Mouse (Mus musculus): ENCODE data around the gene Wdr81. TPM values are rescaled to one million over a fixed set of nuclear protein-coding genes. Genes with fewer than 3 reads are reported as not detected.

Gene Wdr81
- polyA plus RNA-seq, 1 experiment: 12.8 TPM

DNA sequence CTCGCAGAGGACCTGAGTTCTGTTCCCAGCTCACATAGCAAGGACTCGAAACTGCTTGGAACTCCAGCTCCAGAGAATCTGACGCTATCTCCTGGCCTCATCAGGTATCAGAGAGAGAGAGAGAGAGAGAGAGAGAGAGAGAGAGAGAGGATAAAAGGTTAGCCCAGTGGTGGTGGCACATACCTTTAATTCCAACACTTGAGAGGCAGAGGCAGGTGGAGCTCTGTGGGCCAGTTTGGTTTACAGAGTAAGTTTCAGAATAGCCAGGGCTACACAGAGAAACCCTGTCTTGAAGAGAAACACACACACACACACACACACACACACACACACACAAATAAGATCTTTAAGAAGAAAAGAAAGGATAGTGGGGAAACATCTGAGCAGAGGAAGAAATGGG is 31.4 kb downstream of the Wdr81 start:
- H3K27ac ChIP-seq (ENCODE audit: insufficient read depth, low read length): no peak overlapping the region
- no peaks in the 10 kb centered on the region for H3K4me1 ChIP-seq (ENCODE audit: control insufficient read depth, insufficient read depth, low read length)
- TF ChIP-seq POLR2A (IDR thresholded peaks at IDR 0.05; ENCODE audit: extremely low read depth, insufficient read depth, low read length): no peak
- no peak for TF ChIP-seq CTCF (IDR thresholded peaks at IDR 0.05; ENCODE audit: extremely low read depth, insufficient read depth, low read length)
- H3K4me3 ChIP-seq (ENCODE audit: insufficient read depth, low read length): no peak overlapping the region

DNA sequence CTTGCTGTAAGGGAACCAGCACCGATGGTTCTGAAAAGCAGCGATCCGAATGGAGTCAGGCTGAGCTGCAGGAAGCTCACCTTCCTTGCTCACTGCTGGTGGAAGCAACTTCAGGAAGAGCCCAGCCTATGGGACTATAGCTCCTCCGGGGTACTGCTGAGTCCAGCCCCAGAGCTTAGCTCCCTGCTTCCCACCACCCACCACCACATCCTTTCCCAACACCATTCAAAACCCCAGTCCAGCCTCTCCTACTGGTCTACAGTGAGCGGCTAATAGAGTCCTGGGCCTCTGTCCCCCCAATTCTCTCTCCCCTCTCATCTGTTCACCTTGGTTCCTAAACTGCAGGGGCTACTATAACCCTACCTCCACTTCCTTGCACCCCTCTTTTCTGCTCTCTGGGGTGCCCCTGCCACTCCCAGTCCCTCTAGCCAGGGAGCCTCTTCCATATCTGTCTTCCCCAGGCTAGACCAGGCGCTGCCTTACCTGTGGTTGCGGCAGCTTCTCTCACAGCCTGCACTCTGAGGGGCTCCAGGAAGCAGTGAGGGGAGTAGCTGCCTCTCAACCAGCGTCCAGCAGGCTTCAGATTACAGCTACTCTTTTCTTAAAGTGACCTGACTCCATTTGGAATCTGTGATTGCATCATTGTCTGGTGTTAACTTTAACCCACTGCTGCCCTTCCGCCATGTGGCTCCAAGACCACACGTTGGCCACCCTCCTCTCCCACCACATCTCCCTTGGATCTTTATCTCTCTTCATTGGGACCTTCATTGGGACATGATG is 32.3 kb downstream of the Wdr81 start, which contains the start of gene Serpinf1:
TSS of gene Serpinf1 (minus strand) at position 689 of the 780 bp plus-strand sequence.
- Histone ChIP-seq H3K4me1 (ENCODE audit: control insufficient read depth, insufficient read depth, low read length) (no peaks in the 10 kb centered on the region), H3K27ac (ENCODE audit: insufficient read depth, low read length) (no peak within 1 kb of the TSS), H3K4me3 (ENCODE audit: insufficient read depth, low read length) (no peak within 1 kb of the TSS)
- TF ChIP-seq CTCF (IDR thresholded peaks at IDR 0.05; ENCODE audit: extremely low read depth, insufficient read depth, low read length) (no peak), POLR2A (IDR thresholded peaks at IDR 0.05; ENCODE audit: extremely low read depth, insufficient read depth, low read length) (no peak)

DNA sequence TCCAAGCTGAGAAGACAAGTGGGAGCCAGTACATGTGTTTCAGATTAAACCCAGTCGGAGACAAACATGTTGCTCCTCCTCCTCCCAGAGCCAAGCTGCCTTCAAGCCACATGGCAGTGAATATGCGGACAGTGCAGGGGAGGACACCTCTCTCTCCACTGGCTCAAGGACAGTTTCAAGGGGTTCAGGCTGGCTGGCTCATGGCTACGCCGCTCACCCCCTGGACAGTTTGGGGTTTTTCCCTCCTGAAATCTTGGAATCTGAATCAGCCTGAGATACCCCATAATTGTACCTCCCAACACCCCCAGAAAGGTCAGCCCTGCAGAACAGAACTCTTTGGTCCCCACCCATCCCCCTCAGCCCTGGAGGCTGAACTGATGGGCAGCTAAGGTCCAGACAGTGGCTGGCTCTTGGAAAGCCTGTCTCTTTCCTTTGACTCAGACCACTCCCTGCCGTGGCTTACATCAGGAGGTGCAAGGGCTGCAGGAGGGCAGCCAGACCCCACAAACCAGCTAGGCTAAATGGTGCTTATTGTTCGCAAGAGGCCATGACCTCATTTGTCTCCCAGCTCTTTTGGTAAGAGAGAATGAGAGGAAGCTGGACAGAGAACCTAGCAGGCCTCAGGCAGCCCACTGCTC is 33.0 kb downstream of the Wdr81 start:
- TF ChIP-seq POLR2A (IDR thresholded peaks at IDR 0.05; ENCODE audit: extremely low read depth, insufficient read depth, low read length) (no peak), CTCF (IDR thresholded peaks at IDR 0.05; ENCODE audit: extremely low read depth, insufficient read depth, low read length) (no peak)

GRCm38 (mm10) chr11:75420810-75421374 is 33.6 kb downstream of the Wdr81 start:
- no peak for TF ChIP-seq POLR2A (IDR thresholded peaks at IDR 0.05; ENCODE audit: extremely low read depth, insufficient read depth, low read length)
- TF ChIP-seq CTCF (IDR thresholded peaks at IDR 0.05; ENCODE audit: extremely low read depth, insufficient read depth, low read length): no peak
- Histone ChIP-seq H3K4me1 (ENCODE audit: control insufficient read depth, insufficient read depth, low read length) (no peaks in the 10 kb centered on the region), H3K4me3 (ENCODE audit: insufficient read depth, low read length) (no peak overlapping the region), H3K27ac (ENCODE audit: insufficient read depth, low read length) (no peak overlapping the region)

More for the DNA sequence above, 33.0 kb downstream of the Wdr81 start:
- H3K4me3 ChIP-seq (ENCODE audit: insufficient read depth, low read length): no peak overlapping the region
- no peak overlapping the region for H3K27ac ChIP-seq (ENCODE audit: insufficient read depth, low read length)
- no peaks in the 10 kb centered on the region for H3K4me1 ChIP-seq (ENCODE audit: control insufficient read depth, insufficient read depth, low read length)

DNA sequence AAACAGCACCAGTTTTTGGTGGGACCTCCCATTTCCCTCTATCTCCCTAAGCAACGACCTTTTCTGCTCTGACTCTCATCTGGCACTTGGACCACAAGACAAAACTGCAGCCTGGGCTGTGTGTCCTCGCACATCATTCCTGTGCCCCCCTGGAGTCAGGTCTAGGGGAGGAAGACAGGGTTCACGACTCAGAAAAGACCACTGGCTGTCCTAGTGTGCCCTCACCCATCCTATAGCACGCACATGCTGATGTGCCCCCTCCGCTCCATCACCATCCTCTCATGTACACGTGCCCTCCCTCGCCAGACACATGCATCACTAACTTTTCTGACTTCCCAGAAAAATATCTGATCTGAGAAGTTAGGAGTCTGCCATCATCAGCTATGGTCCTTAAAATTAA is 34.5 kb downstream of the Wdr81 start:
- H3K4me3 ChIP-seq (ENCODE audit: insufficient read depth, low read length): no peak overlapping the region
- H3K27ac ChIP-seq (ENCODE audit: insufficient read depth, low read length): no peak overlapping the region
- no peak for TF ChIP-seq CTCF (IDR thresholded peaks at IDR 0.05; ENCODE audit: extremely low read depth, insufficient read depth, low read length)
- no peak for TF ChIP-seq POLR2A (IDR thresholded peaks at IDR 0.05; ENCODE audit: extremely low read depth, insufficient read depth, low read length)
- no peaks in the 10 kb centered on the region for H3K4me1 ChIP-seq (ENCODE audit: control insufficient read depth, insufficient read depth, low read length)

DNA sequence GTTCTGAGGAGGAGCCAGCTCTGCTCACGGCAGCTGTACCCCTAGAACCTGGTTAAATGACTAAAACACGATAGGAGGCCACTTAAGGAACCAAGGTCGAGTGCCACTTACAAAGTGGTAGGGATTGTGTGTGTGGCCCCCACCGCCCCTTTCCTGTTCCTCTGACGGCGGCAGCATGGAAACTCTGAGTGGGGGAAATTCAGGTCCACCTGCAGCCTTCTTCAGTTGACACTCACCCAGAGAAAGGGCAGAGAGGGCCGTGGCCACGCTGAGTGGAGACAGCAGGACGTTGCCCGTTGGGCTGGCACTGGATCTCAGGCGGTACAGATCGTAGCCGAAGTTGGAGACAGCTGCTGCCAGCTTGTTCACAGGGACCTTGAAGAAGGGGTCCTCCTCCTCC is 38.5 kb downstream of the Wdr81 start:
- TF ChIP-seq CTCF (IDR thresholded peaks at IDR 0.05; ENCODE audit: extremely low read depth, insufficient read depth, low read length): no peak
- H3K4me1 ChIP-seq (ENCODE audit: control insufficient read depth, insufficient read depth, low read length): no peaks in the 10 kb centered on the region
- H3K27ac ChIP-seq (ENCODE audit: insufficient read depth, low read length): no peak overlapping the region
- H3K4me3 ChIP-seq (ENCODE audit: insufficient read depth, low read length): no peak overlapping the region

DNA sequence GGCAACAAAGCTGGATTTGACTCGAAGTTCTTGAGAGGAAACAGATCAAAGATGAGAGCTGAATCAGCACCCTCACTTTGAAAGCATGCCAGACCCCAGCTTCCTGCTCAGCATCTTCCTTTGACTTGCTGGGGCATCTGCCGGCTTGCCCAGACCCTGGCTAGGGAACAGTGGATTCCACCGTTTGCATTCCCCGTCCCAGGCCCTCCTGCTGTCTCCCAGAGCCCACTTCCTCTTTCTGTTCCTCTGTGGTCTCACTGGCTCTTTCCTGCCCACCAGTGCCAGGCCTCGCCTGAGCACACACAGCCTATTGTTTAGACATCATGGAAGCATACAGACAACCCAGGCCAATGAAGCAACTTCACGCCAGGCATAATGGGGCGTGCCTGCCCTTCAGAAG is 39.4 kb downstream of the Wdr81 start:
- TF ChIP-seq CTCF (IDR thresholded peaks at IDR 0.05; ENCODE audit: extremely low read depth, insufficient read depth, low read length): no peak
- no peak for TF ChIP-seq POLR2A (IDR thresholded peaks at IDR 0.05; ENCODE audit: extremely low read depth, insufficient read depth, low read length)

GRCm38 (mm10) chr11:75410591-75410990 is 43.9 kb downstream of the Wdr81 start:
- no peak overlapping the region for H3K27ac ChIP-seq (ENCODE audit: insufficient read depth, low read length)
- H3K4me1 ChIP-seq (ENCODE audit: control insufficient read depth, insufficient read depth, low read length): no peaks in the 10 kb centered on the region
- TF ChIP-seq POLR2A (IDR thresholded peaks at IDR 0.05; ENCODE audit: extremely low read depth, insufficient read depth, low read length): no peak
- H3K4me3 ChIP-seq (ENCODE audit: insufficient read depth, low read length): no peak overlapping the region

More for the DNA sequence above, 39.4 kb downstream of the Wdr81 start:
- Histone ChIP-seq H3K27ac (ENCODE audit: insufficient read depth, low read length) (no peak overlapping the region), H3K4me3 (ENCODE audit: insufficient read depth, low read length) (no peak overlapping the region), H3K4me1 (ENCODE audit: control insufficient read depth, insufficient read depth, low read length) (no peaks in the 10 kb centered on the region)

DNA sequence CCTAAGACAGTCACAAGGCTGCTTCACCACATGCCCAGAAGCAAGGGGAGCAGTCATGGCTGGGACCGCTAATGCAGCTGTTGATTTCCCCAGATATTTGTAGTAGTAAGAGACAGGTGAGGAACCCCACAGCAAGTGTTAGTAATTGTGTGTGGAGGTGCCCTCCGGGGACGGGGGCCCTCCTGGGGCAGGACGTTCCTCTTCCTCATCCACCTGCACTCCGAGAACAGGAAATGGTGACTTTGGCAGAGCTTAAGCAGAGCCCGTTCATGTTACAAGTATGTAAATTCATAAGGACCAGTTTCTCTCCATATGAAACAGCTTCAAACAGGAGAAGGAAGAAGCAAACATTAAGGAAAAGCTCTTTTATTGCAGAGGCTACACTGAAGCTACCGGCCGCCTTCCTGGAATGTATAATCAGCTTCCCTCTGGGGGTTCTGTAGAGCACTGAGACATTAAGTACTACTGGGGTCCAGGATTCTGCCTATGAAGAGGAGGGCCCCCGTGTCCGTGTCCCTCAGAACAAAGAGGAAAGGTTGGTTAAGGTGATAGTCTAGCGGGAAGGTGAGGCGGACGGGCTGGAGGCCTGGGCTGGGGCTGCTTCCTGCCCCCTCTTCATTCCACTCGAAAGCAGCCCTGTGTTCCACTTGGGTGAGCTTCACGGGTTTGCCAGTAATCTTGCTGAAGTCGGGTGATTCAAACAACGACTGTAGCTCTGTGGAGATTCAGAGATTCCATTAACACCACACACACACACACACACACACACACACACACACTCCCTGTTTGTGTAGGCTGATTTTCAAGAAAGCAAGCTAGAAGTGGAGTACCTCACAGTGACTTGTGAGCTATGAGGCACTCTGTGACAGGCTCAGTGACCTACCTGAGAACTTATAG is 44.6 kb downstream of the Wdr81 start:
- Histone ChIP-seq H3K4me1 (ENCODE audit: control insufficient read depth, insufficient read depth, low read length) (no peaks in the 10 kb centered on the region), H3K27ac (ENCODE audit: insufficient read depth, low read length) (no peak overlapping the region), H3K4me3 (ENCODE audit: insufficient read depth, low read length) (no peak overlapping the region)
- no peak for TF ChIP-seq POLR2A (IDR thresholded peaks at IDR 0.05; ENCODE audit: extremely low read depth, insufficient read depth, low read length)

Data from cortical plate, adult 2 months (tissue).